Mouse (Mus musculus) cerebral cortex, adult 2 months (tissue): ENCODE data around the gene Defb23.

ENCODE experiments used
- WGBS: fragments of 180-500 bp; shearing (Covaris S2); methylation state at CpG from one replicate; pipeline ENCODE4 v1.1.7; 2018; 5-methylcytosine and 5-hydroxymethylcytosine counted together

Defb23 gene

DNA sequence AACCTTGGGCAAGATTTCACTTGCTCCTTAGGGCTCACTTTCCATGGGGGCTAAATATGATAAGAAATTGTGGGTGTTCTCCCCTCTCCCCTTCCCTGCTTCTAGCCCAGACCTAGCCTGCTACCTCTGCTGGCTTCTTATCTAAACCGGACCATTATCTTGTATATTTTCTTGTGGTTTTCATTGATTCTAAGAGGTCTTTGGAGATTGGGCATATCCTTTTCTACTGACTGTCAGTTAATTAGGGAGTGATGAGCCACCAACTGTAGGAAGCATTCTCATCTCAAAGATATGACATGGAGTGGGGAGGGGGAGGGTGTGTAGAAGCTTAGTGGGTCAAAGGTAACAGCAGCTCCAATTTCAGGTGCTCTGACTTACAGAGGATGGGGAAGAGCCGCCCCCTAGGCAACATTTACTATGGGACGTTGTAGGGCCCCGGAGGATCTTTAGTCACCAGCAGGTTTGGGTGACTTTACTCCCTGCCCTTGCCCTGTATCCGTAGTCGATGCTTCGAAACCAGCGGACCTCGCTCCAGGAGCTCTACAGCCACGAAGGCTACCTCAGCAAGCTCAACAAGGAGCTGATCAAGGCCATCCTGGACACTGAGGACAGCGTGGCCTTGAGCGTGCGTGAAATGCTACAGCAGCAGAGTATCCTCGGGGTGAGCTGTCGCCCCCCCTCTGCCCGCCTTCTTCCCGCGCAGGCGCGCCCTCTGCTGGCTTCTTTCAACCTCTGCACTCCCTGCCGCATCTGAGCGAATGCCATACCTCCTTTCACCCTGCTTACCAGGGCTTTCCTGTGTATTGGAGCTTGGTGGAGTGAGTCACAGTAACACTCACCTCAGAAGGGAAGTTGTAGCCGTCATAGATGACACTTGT is 27.2 kb downstream of the Defb23 start:
- WGBS: 6% methylated on average over 23 of the region's 23 CpGs

- WGBS: 82% methylated on average over 7 of the region's 7 CpGs
Observed at GRCm38 (mm10) chr2:152436405-152436901, 28.0 kb downstream of the Defb23 start.

- 81% methylated on average over 2 of the region's 2 CpGs for WGBS
Observed at GRCm38 (mm10) chr2:152428481-152428880, 35.9 kb downstream of the Defb23 start.

- 5% methylated on average over 12 of the region's 12 CpGs for WGBS
Observed at GRCm38 (mm10) chr2:152427493-152427892, 36.9 kb downstream of the Defb23 start.

GRCm38 (mm10) chr2:152415786-152416185 is 48.6 kb downstream of the Defb23 start:
- 95% methylated on average over 3 of the region's 3 CpGs for WGBS

- WGBS: 26% methylated on average over 4 of the region's 4 CpGs
Observed at GRCm38 (mm10) chr2:152415287-152415686, 49.1 kb downstream of the Defb23 start, which contains the start of gene 6820408C15Rik. TSS of gene 6820408C15Rik (plus strand) at chr2:152415587.

DNA sequence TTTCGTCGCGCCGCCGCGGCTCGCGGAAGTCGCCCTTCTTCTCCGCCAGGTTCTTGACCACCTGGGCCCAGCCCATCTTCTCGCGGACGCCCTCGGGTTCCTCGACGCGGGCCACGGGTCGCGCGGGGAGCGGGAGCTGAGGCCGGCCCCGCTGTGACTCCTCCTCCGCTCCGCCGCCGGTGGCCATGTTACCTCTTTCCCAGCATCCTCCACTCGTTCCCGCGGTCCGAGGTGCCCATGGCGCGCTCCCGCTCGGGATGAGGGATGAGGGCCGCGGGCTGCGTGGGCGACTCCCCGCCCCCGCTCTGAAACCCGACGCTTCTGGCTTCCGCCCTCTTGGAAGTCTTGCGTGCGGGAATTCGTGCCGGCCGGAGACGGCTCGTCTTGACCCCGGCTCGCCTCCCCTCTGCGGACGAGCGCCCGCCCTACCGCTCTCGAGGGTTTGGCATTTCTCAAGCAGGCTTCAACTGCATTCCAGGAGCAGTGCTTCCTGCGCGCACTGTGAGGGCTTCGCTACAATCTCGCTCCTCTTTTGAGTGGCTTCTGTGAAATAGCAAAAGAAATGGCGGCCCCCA is 49.7 kb downstream of the Defb23 start, which contains the start of gene Zcchc3:
Gene Zcchc3, minus strand, starts transcription at position 437 of the 575 bp plus-strand sequence.
- WGBS: under 1% methylated on average over 65 of the region's 65 CpGs

DNA sequence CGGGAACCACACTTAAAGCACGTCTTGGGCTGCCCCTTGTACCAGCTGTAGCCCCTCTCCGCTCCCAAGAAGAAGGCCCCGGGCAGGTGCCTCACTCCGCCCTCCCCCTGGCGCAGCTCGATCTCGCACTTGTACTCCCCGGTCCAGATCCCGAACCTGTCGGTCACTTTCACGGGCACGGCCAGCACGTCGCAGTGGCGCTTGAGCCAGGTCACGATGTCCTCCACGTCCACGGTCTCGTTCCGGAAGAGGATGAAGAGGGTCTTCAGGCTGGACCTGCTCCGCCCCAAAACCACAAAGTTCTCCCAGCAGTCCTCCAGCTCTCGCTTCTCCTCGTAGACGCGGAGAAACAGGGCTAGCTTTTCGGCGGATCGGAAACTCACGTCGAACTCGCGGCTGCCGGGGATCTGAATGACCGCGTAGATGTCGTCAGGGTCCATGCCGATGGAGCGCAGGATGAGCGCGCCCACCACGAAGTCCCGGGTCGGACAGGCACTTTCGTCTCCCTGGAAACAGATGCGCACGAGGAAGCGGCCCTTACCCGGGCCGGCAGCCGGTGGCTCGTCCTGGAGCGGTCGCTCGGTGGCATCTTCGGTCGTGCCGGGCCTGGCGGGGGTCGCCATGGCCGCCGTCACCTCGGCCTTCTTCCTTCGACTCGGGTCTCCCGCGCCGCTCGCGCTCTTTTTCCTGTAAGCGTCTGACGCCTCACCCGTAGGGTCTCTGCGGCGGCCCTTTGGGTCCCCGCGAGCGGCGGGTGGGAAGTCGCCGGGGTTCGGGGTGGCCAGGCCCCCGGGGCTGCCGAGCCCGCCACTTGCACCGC is 50.4 kb downstream of the Defb23 start:
- 1% methylated on average over 86 of the region's 86 CpGs for WGBS

DNA sequence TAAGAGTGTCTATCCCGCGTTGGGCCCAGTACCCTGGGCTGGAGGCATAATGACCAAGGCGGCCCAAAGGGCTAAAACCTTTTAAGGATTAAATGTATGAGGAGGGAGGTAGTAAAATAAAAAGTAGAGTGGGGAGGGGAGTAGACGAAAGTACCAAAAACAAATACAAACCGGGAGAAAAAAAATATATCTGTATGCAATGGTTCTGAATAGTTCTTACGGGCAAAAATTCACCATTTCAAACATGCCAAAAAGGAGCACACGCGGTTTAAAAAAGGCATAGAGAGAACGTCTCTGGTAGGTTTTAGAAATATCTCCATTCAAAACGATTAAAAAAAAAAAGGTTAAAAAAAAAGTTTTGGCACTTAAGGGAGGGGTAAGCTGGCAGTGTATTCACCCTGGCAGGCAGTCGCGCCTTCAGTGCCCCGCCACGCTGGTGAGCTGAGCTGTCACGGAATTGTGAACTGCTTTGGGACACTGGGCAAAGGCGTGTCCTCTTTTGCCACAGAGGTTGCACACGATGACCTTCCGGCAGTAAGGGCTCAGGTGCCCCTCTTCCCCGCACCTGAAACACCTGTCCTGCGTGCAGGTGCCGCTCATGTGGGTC is 51.2 kb downstream of the Defb23 start:
- 16% methylated on average over 21 of the region's 21 CpGs for WGBS

DNA sequence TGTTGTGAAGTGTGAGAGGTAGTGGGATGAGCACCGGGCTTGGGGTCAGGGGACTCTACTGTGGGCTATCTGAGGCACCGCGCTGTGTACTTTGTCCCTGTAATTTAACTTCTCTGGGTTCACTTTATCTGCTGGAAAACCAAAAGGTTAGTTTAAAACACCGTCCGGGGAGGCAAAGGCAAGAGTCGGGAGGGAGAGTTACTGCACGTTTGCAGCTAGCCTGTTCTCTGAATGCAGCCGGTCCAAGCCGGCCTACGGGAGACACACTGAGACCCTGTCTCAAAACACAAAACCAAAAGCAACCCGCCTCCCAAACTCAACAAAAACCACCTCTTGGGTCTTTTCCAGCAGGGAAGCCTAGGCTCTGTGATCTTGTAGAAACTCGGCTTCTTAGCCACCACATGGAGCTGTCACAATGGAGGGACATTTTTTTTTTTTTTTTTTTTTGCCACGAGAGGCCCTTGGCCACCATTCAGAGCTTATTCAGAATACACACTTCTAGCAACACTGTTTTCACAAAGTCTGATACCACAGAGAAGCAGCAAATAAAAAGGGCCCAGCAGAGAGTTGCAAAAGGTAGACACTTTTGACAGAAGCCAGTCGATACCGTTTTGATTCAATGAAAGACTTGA is 51.8 kb downstream of the Defb23 start:
- 24% methylated on average over 15 of the region's 15 CpGs for WGBS

DNA sequence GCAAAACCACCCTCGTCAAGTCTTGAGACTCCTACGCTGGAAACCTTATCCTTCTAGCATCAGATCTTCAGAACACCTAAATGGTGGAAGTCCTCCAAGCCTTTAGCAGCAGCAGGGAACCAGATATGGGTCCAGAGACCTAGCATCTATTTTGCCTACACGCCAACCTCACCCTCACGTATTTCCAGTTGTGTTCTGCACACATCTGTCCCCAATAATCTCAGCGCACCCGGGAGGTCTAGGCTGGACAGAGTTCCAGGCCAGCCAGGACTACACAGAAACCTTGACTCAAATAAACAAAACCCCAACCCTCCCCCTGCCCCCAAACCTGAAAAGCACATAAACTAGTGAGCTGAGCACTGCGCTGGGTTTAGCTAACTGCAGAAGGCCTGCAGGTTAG is 52.9 kb downstream of the Defb23 start:
- 42% methylated on average over 7 of the region's 7 CpGs for WGBS

DNA sequence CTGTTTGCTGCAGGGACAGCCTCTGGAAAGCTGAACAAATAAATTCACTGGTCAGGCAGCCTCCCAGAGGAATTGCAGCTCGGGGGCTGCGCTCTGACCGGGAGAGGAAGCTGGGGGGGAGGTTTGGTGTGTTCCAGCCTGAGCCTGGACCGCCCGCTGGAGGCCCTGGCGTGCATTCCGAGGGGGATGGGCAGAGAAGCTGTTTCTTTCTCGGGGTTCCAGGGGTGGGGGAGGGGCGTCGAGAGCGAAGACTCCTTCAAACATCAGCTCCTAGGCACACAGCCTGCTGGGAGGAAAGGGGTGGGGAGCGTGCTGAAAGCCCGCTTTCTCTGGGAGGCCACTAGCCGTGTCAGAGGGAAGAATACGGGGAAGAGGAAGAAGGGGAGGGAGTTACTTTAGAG is 53.4 kb downstream of the Defb23 start:
- 9% methylated on average over 15 of the region's 15 CpGs for WGBS

GRCm38 (mm10) chr2:152409781-152410180 is 54.6 kb downstream of the Defb23 start:
- WGBS: 89% methylated on average over 6 of the region's 6 CpGs
